Mouse (Mus musculus): ENCODE data around the gene Tnni3.
"Not testable (repeated sequence)": the region's sequence is repeated elsewhere in the genome, so short reads cannot be mapped to it uniquely, and the experiment has no call there.

The Tnni3 gene

GRCm38 (mm10) chr7:4542013-4542412, 18.0 kb upstream of the Tnni3 start:
- no peak for TF ChIP-seq NANOG (IDR thresholded peaks at IDR 0.05; ENCODE audit: borderline replicate concordance, low read length)
- no peak for TF ChIP-seq POU5F1 (IDR thresholded peaks at IDR 0.05; ENCODE audit: borderline replicate concordance, low read length)
- TF ChIP-seq CTCF (conservative IDR thresholded peaks at IDR 0.05; ENCODE audit: low read length), result no peak
- Histone ChIP-seq H3K4me3 (replicated peaks; ENCODE audit: low read length) (peak overlapping the region; percentile 71), H3K36me3 (ENCODE audit: insufficient read depth, low read length) (no peaks in the 10 kb centered on the region), H3K4me1 (replicated peaks; ENCODE audit: low read depth, low read length) (peaks cover 61% of the 10 kb centered on the region), H3K9me3 (ENCODE audit: low read length) (peaks cover 13% of the 10 kb centered on the region), H3K27me3 (ENCODE audit: insufficient read depth, low read length) (peaks cover 7% of the 10 kb centered on the region; the same call in 1 of the 2 replicates)

- peaks cover 13% of the 10 kb centered on the region for H3K9me3 ChIP-seq (ENCODE audit: low read length)
- no peaks in the 10 kb centered on the region for H3K36me3 ChIP-seq (ENCODE audit: insufficient read depth, low read length)
- no peak overlapping the region for H3K4me3 ChIP-seq (replicated peaks; ENCODE audit: low read length)
- TF ChIP-seq POU5F1 (IDR thresholded peaks at IDR 0.05; ENCODE audit: borderline replicate concordance, low read length), result no peak
- TF ChIP-seq CTCF (conservative IDR thresholded peaks at IDR 0.05; ENCODE audit: low read length), result 0 out of 2 replicates have a peak, but pooled peaks have one; percentile 7
- TF ChIP-seq NANOG (IDR thresholded peaks at IDR 0.05; ENCODE audit: borderline replicate concordance, low read length), result no peak
- peaks cover 2% of the 10 kb centered on the region; the same call in 1 of the 2 replicates for H3K27me3 ChIP-seq (ENCODE audit: insufficient read depth, low read length)
- H3K4me1 ChIP-seq (replicated peaks; ENCODE audit: low read depth, low read length), result peaks cover 59% of the 10 kb centered on the region
Measured at GRCm38 (mm10) chr7:4541344-4541743, 17.3 kb upstream of the Tnni3 start.

GRCm38 (mm10) chr7:4539019-4539418, 15.0 kb upstream of the Tnni3 start:
- peaks cover 71% of the 10 kb centered on the region for H3K4me1 ChIP-seq (replicated peaks; ENCODE audit: low read depth, low read length)
- H3K9me3 ChIP-seq (ENCODE audit: low read length), result peaks cover 13% of the 10 kb centered on the region
- no peaks in the 10 kb centered on the region for H3K36me3 ChIP-seq (ENCODE audit: insufficient read depth, low read length)
- H3K4me3 ChIP-seq (replicated peaks; ENCODE audit: low read length), result no peak overlapping the region
- no peaks in the 10 kb centered on the region for H3K27me3 ChIP-seq (ENCODE audit: insufficient read depth, low read length)
- TF ChIP-seq CTCF (conservative IDR thresholded peaks at IDR 0.05; ENCODE audit: low read length), result no peak
- TF ChIP-seq POU5F1 (IDR thresholded peaks at IDR 0.05; ENCODE audit: borderline replicate concordance, low read length), result no peak
- no peak for TF ChIP-seq NANOG (IDR thresholded peaks at IDR 0.05; ENCODE audit: borderline replicate concordance, low read length)

GRCm38 (mm10) chr7:4537181-4537580, 13.2 kb upstream of the Tnni3 start:
- H3K27me3 ChIP-seq (ENCODE audit: insufficient read depth, low read length), result no peaks in the 10 kb centered on the region
- TF ChIP-seq CTCF (conservative IDR thresholded peaks at IDR 0.05; ENCODE audit: low read length), result no peak
- TF ChIP-seq NANOG (IDR thresholded peaks at IDR 0.05; ENCODE audit: borderline replicate concordance, low read length), result no peak; the same call in 1 of the 2 replicates
- no peak for TF ChIP-seq POU5F1 (IDR thresholded peaks at IDR 0.05; ENCODE audit: borderline replicate concordance, low read length)
- H3K36me3 ChIP-seq (ENCODE audit: insufficient read depth, low read length), result no peaks in the 10 kb centered on the region
- H3K9me3 ChIP-seq (ENCODE audit: low read length), result peaks cover 13% of the 10 kb centered on the region
- H3K4me3 ChIP-seq (replicated peaks; ENCODE audit: low read length), result peak overlapping the region; percentile 53
- H3K4me1 ChIP-seq (replicated peaks; ENCODE audit: low read depth, low read length), result peaks cover 69% of the 10 kb centered on the region

GRCm38 (mm10) chr7:4536369-4536768, 12.3 kb upstream of the Tnni3 start:
- H3K27me3 ChIP-seq (ENCODE audit: insufficient read depth, low read length), result no peaks in the 10 kb centered on the region
- peaks cover 13% of the 10 kb centered on the region for H3K9me3 ChIP-seq (ENCODE audit: low read length)
- TF ChIP-seq NANOG (IDR thresholded peaks at IDR 0.05; ENCODE audit: borderline replicate concordance, low read length) (peak; percentile 95), CTCF (conservative IDR thresholded peaks at IDR 0.05; ENCODE audit: low read length) (no peak), POU5F1 (IDR thresholded peaks at IDR 0.05; ENCODE audit: borderline replicate concordance, low read length) (peak; percentile 52; the same call in 1 of the 2 replicates)
- H3K36me3 ChIP-seq (ENCODE audit: insufficient read depth, low read length), result no peaks in the 10 kb centered on the region
- peaks cover 76% of the 10 kb centered on the region for H3K4me1 ChIP-seq (replicated peaks; ENCODE audit: low read depth, low read length)
- 0 out of 2 replicates have a peak overlapping the region, but pooled peaks have one; percentile 29 for H3K4me3 ChIP-seq (replicated peaks; ENCODE audit: low read length)

- Histone ChIP-seq H3K9me3 (ENCODE audit: low read length) (no peaks in the 10 kb centered on the region), H3K4me1 (replicated peaks; ENCODE audit: low read depth, low read length) (peaks cover 72% of the 10 kb centered on the region), H3K27me3 (ENCODE audit: insufficient read depth, low read length) (no peaks in the 10 kb centered on the region), H3K36me3 (ENCODE audit: insufficient read depth, low read length) (no peaks in the 10 kb centered on the region), H3K4me3 (replicated peaks; ENCODE audit: low read length) (peak within 1 kb of the TSS; percentile 79)
- TF ChIP-seq NANOG (IDR thresholded peaks at IDR 0.05; ENCODE audit: borderline replicate concordance, low read length) (peak; percentile 17; the same call in 1 of the 2 replicates), CTCF (conservative IDR thresholded peaks at IDR 0.05; ENCODE audit: low read length) (no peak), POU5F1 (IDR thresholded peaks at IDR 0.05; ENCODE audit: borderline replicate concordance, low read length) (no peak)
Measured at GRCm38 (mm10) chr7:4532005-4532729, 8.1 kb upstream of the Tnni3 start, which contains the start of gene Dnaaf3. Gene Dnaaf3 (minus strand): TSS chr7:4532453.

- peaks cover 68% of the 10 kb centered on the region for H3K4me1 ChIP-seq (replicated peaks; ENCODE audit: low read depth, low read length)
- not testable (repeated sequence) for H3K36me3 ChIP-seq (ENCODE audit: insufficient read depth, low read length); H3K27me3 ChIP-seq (ENCODE audit: insufficient read depth, low read length); H3K9me3 ChIP-seq (ENCODE audit: low read length); H3K4me3 ChIP-seq (replicated peaks; ENCODE audit: low read length)
Measured at GRCm38 (mm10) chr7:4530166-4530565, 6.1 kb upstream of the Tnni3 start.

- Histone ChIP-seq H3K27me3 (ENCODE audit: insufficient read depth, low read length) (peaks cover 5% of the 10 kb centered on the region; the same call in 1 of the 2 replicates), H3K9me3 (ENCODE audit: low read length) (0 out of 2 replicates have a peak, but pooled peaks cover 3% of the 10 kb centered on the region), H3K36me3 (ENCODE audit: insufficient read depth, low read length) (peaks cover 4% of the 10 kb centered on the region), H3K4me3 (replicated peaks; ENCODE audit: low read length) (peak overlapping the region; percentile 73), H3K4me1 (replicated peaks; ENCODE audit: low read depth, low read length) (peaks cover 72% of the 10 kb centered on the region)
- TF ChIP-seq CTCF (conservative IDR thresholded peaks at IDR 0.05; ENCODE audit: low read length), result no peak
- TF ChIP-seq POU5F1 (IDR thresholded peaks at IDR 0.05; ENCODE audit: borderline replicate concordance, low read length), result no peak
- no peak for TF ChIP-seq NANOG (IDR thresholded peaks at IDR 0.05; ENCODE audit: borderline replicate concordance, low read length)
Measured at GRCm38 (mm10) chr7:4527302-4527689, 3.3 kb upstream of the Tnni3 start.
